Mouse (Mus musculus) megakaryocyte, embryonic 14.5 days (primary cell): ENCODE measurements around the gene Aven. TPM values are rescaled to one million over a fixed set of nuclear protein-coding genes. Genes with fewer than 3 reads are reported as not detected.

Source experiments
- H3K27me3 ChIP-seq: replicated peaks from 2 replicates; pipeline ENCODE3; 2012; ENCODE audit warnings: inconsistent platforms
- H3K36me3 ChIP-seq: replicated peaks from 2 replicates; pipeline ENCODE3; 2012; ENCODE audit warnings: low read length, inconsistent platforms, mixed read lengths
- H3K4me1 ChIP-seq: 2 replicates; pipeline ENCODE4 v1.6.1; 2012; ENCODE audit warnings: inconsistent platforms
- H3K4me3 ChIP-seq: replicated peaks from 2 replicates; pipeline ENCODE3; 2012; ENCODE audit warnings: moderate library complexity, mild to moderate bottlenecking, inconsistent platforms
- H3K9me3 ChIP-seq: 2 replicates; pipeline ENCODE4 v1.6.1; 2012; ENCODE audit warnings: inconsistent platforms
- FLI1 ChIP-seq: IDR thresholded peaks from 2 replicates; pipeline ENCODE4 v1.6.1; 2012; ENCODE audit warnings: low read length, inconsistent platforms, mixed read lengths
- GATA1 ChIP-seq: IDR thresholded peaks from 3 replicates; pipeline ENCODE4 v1.6.1; 2012; ENCODE audit warnings: mixed read lengths, low read length, inconsistent platforms, borderline replicate concordance
- polyA plus RNA-seq: library from polyadenylated mRNA; stranded (reverse); fragments of >175 nt; gene quantifications from 2 replicates; pipeline ENCODE4 v1.2.3, GENCODE M21; 2012; ENCODE audit warnings: low replicate concordance; ENCODE audit not compliant: insufficient read depth

Gene Aven
- polyA plus RNA-seq, 1 experiment, result 3.7 TPM

GRCm38 (mm10) chr2:112541695-112542285 lies 49.0 kb downstream of the Aven start:
- no peak for TF ChIP-seq FLI1
- no peak for TF ChIP-seq GATA1
- no peaks in the 10 kb centered on the region for H3K4me1 ChIP-seq
- no peaks in the 10 kb centered on the region for H3K36me3 ChIP-seq
- H3K27me3 ChIP-seq, result no peaks in the 10 kb centered on the region
- no peak overlapping the region for H3K4me3 ChIP-seq
- H3K9me3 ChIP-seq, result no peaks in the 10 kb centered on the region

- Histone ChIP-seq H3K36me3 (no peaks in the 10 kb centered on the region), H3K9me3 (no peaks in the 10 kb centered on the region), H3K4me3 (no peak overlapping the region), H3K27me3 (no peaks in the 10 kb centered on the region), H3K4me1 (peaks cover 6% of the 10 kb centered on the region; the same call in 1 of the 2 replicates)
- TF ChIP-seq FLI1, result no peak
- TF ChIP-seq GATA1, result no peak
Observed at GRCm38 (mm10) chr2:112556527-112556926, 63.8 kb downstream of the Aven start.

GRCm38 (mm10) chr2:112557453-112557852 lies 64.7 kb downstream of the Aven start:
- H3K4me1 ChIP-seq, result peaks cover 6% of the 10 kb centered on the region; the same call in 1 of the 2 replicates
- H3K4me3 ChIP-seq, result no peak overlapping the region
- no peaks in the 10 kb centered on the region for H3K27me3 ChIP-seq
- H3K36me3 ChIP-seq, result no peaks in the 10 kb centered on the region
- no peak for TF ChIP-seq GATA1
- TF ChIP-seq FLI1, result no peak
- H3K9me3 ChIP-seq, result no peaks in the 10 kb centered on the region

GRCm38 (mm10) chr2:112561549-112561948 lies 68.8 kb downstream of the Aven start:
- TF ChIP-seq GATA1, result no peak
- TF ChIP-seq FLI1, result no peak
- Histone ChIP-seq H3K4me1 (no peaks in the 10 kb centered on the region), H3K9me3 (no peaks in the 10 kb centered on the region), H3K27me3 (no peaks in the 10 kb centered on the region), H3K4me3 (no peak overlapping the region), H3K36me3 (no peaks in the 10 kb centered on the region)

- TF ChIP-seq GATA1, result no peak
- H3K4me1 ChIP-seq, result no peaks in the 10 kb centered on the region
- no peaks in the 10 kb centered on the region for H3K9me3 ChIP-seq
- no peaks in the 10 kb centered on the region for H3K27me3 ChIP-seq
- no peaks in the 10 kb centered on the region for H3K36me3 ChIP-seq
- no peak overlapping the region for H3K4me3 ChIP-seq
Observed at GRCm38 (mm10) chr2:112565060-112565459, 72.3 kb downstream of the Aven start.

GRCm38 (mm10) chr2:112566290-112567085 lies 73.7 kb downstream of the Aven start:
- no peak overlapping the region for H3K4me3 ChIP-seq
- TF ChIP-seq FLI1 (no peak), GATA1 (no peak)

GRCm38 (mm10) chr2:112567786-112568185 lies 75.0 kb downstream of the Aven start:
- no peaks in the 10 kb centered on the region for H3K27me3 ChIP-seq
- H3K36me3 ChIP-seq, result no peaks in the 10 kb centered on the region
- no peaks in the 10 kb centered on the region for H3K9me3 ChIP-seq
- TF ChIP-seq GATA1 (no peak), FLI1 (no peak)
- no peak overlapping the region for H3K4me3 ChIP-seq
- H3K4me1 ChIP-seq, result no peaks in the 10 kb centered on the region

More at GRCm38 (mm10) chr2:112566290-112567085, 73.7 kb downstream of the Aven start:
- Histone ChIP-seq H3K4me1 (no peaks in the 10 kb centered on the region), H3K9me3 (no peaks in the 10 kb centered on the region), H3K36me3 (no peaks in the 10 kb centered on the region), H3K27me3 (no peaks in the 10 kb centered on the region)

- Histone ChIP-seq H3K4me1 (no peaks in the 10 kb centered on the region), H3K4me3 (no peak overlapping the region), H3K9me3 (no peaks in the 10 kb centered on the region), H3K36me3 (no peaks in the 10 kb centered on the region), H3K27me3 (no peaks in the 10 kb centered on the region)
- TF ChIP-seq GATA1 (no peak), FLI1 (no peak)
Observed at GRCm38 (mm10) chr2:112590985-112591384, 98.2 kb downstream of the Aven start.

- Histone ChIP-seq H3K4me1 (no peaks in the 10 kb centered on the region), H3K9me3 (no peaks in the 10 kb centered on the region), H3K36me3 (no peaks in the 10 kb centered on the region), H3K27me3 (no peaks in the 10 kb centered on the region), H3K4me3 (no peak overlapping the region)
- TF ChIP-seq FLI1, result no peak
- no peak for TF ChIP-seq GATA1
Observed at GRCm38 (mm10) chr2:112591451-112591871, 98.7 kb downstream of the Aven start.

- H3K9me3 ChIP-seq, result no peaks in the 10 kb centered on the region
- H3K27me3 ChIP-seq, result no peaks in the 10 kb centered on the region
- no peak overlapping the region for H3K4me3 ChIP-seq
- H3K4me1 ChIP-seq, result no peaks in the 10 kb centered on the region
- H3K36me3 ChIP-seq, result no peaks in the 10 kb centered on the region
- no peak for TF ChIP-seq GATA1
- TF ChIP-seq FLI1, result no peak
Observed at GRCm38 (mm10) chr2:112593322-112593721, 100.6 kb downstream of the Aven start.
